Mouse (Mus musculus) hindbrain, embryonic 12.5 days (tissue): Measurements from ENCODE around the gene Gcn1l1. TPM values are rescaled to one million over a fixed set of nuclear protein-coding genes. Genes with fewer than 3 reads are reported as not detected.
"Not testable (repeated sequence)": the region's sequence is repeated elsewhere in the genome, so short reads cannot be mapped to it uniquely, and the experiment has no call there.

ENCODE experiments used
- ATAC-seq: fragments of 200-750 bp; cut with Nextera tagmentation; 2 replicates; pipeline ENCODE4 v1.8.0; 2017; ENCODE audit warnings: moderate TSS enrichment; ENCODE audit not compliant: low FRiP score
- H3K27ac ChIP-seq: fragments of 300-500 bp; sonication (generic); 2 replicates; pipeline ENCODE4 v1.5.1; 2016; ENCODE audit warnings: mild to moderate bottlenecking
- H3K27me3 ChIP-seq: fragments of 300-500 bp; sonication (generic); 2 replicates; pipeline ENCODE4 v1.6.1; 2016; ENCODE audit warnings: mild to moderate bottlenecking
- H3K36me3 ChIP-seq: fragments of 300-500 bp; sonication (generic); 2 replicates; pipeline ENCODE4 v1.6.1; 2016; ENCODE audit warnings: mild to moderate bottlenecking
- H3K4me1 ChIP-seq: fragments of 300-500 bp; sonication (generic); 2 replicates; pipeline ENCODE4 v1.6.1; 2016
- H3K4me2 ChIP-seq: fragments of 300-500 bp; sonication (generic); replicated peaks from 2 replicates; pipeline ENCODE4 v1.6.1; 2016; ENCODE audit warnings: mild to moderate bottlenecking
- H3K4me3 ChIP-seq: fragments of 300-500 bp; sonication (generic); 2 replicates; pipeline ENCODE4 v1.5.1; 2016; ENCODE audit warnings: mild to moderate bottlenecking
- H3K9ac ChIP-seq: fragments of 300-500 bp; sonication (generic); 2 replicates; pipeline ENCODE4 v1.6.1; 2016; ENCODE audit warnings: mild to moderate bottlenecking, moderate library complexity
- H3K9me3 ChIP-seq: fragments of 300-500 bp; sonication (generic); replicated peaks from 2 replicates; pipeline ENCODE4 v1.6.1; 2016; ENCODE audit warnings: mild to moderate bottlenecking
- WGBS: fragments of 180-500 bp; shearing (Covaris S2); methylation state at CpG from one replicate; pipeline ENCODE4 v1.1.7; 2016; 5-methylcytosine and 5-hydroxymethylcytosine counted together
- polyA plus RNA-seq: library from polyadenylated mRNA; unstranded; fragments of >200 nt; fragmentation: Nextera tagmentation; extraction: Ambion mirVana; gene quantifications from 2 replicates; pipeline ENCODE4 v1.2.1, GENCODE M21; 2016

The Gcn1l1 gene
- polyA plus RNA-seq, 1 experiment from 2014 or later: 62.5 TPM

DNA sequence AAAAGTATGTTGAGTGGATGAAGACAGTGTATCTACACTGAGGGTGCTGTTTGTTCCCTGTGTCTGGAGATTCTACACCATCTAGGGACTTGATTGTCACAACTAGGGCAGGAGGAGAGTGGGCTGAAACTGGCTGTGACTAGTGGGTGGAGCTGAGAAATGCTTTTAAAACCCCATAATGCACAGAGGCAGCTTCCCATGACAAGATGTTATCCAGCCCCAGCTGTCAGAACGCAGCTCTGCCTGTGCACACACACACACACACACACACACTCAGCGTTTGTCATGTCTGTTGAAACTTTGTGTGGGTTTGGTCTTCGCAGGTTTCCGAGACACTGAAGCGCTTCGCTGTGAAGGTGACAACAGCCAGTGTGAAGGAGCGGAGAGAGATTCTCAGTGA lies 6.0 kb downstream of the Gcn1l1 start:
- 96% methylated on average over 7 of the region's 7 CpGs for WGBS

DNA sequence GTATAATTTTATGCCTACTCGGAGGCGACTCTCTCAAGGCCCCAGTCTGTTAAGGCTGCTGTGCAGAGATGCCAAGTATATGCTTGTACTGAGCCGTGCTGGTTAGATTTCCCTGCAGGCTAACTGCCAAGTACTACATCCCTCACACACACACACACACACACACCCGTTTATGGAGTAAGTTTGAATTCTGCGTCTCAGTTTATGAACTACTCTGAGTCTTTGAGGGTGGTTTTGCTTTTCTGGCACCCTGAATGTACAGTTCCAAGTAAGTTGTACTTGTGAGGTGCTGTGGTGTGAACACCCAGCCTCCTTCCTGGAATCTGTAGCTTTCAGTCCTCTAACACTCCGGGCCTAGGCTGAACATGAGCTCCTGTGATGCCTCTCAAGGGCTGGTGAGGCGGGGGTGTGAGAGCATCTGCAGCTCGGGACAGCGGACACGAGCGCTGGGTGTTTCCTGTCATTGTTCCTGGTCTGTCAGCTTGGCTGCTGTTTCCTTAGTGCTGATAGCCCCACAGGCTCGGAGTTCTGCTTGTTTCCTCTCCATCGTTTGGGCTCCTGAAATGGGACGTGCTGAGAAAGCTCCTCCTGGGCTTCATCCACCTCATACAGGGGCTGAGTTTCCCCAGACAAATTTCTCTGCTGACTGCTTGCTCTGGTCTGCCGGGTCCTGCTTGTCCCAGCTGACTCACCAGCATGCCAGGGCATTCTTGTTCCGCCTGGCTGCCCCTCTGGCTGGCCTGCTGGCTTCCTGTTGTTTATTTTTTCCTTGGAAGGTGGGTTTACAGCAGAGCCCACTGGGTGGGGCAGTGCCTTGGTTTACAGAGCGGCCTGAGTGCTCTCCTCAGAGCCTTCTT lies 7.9 kb downstream of the Gcn1l1 start:
- Histone ChIP-seq H3K27ac (no peak overlapping the region), H3K9me3 (no peaks in the 10 kb centered on the region)

More for the DNA sequence above, 6.0 kb downstream of the Gcn1l1 start:
- peaks cover 48% of the 10 kb centered on the region for H3K36me3 ChIP-seq
- H3K4me2 ChIP-seq: no peak overlapping the region
- H3K4me1 ChIP-seq: peaks cover 6% of the 10 kb centered on the region
- H3K27me3 ChIP-seq: no peaks in the 10 kb centered on the region
- no peak for ATAC-seq
- no peak overlapping the region for H3K4me3 ChIP-seq
- H3K9me3 ChIP-seq: no peaks in the 10 kb centered on the region
- no peak overlapping the region for H3K27ac ChIP-seq
- H3K9ac ChIP-seq: no peak overlapping the region

DNA sequence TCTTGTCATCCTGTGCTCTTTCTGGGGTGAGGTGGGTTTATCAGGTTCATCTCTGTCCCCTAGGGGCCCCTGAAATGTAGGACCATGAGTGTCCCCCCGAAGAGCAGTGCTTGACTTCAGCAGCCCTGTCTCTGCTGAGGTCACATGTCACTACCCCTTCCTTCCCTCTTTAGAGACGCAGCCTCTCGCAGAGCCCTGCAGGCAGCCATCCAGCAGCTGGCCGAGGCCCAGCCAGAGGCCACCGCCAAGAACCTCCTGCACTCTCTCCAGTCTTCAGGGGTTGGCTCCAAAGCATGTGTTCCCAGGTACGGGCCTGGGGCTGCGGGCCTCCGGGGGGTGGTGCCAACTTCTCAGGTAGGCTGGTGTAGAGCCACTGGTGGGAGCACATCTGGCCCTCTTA lies 9.9 kb downstream of the Gcn1l1 start:
- no peaks in the 10 kb centered on the region for H3K9me3 ChIP-seq
- H3K27ac ChIP-seq: no peak overlapping the region
- H3K36me3 ChIP-seq: peaks cover 85% of the 10 kb centered on the region
- H3K4me2 ChIP-seq: no peak overlapping the region
- no peak overlapping the region for H3K4me3 ChIP-seq
- ATAC-seq: no peak
- H3K27me3 ChIP-seq: no peaks in the 10 kb centered on the region
- no peak overlapping the region for H3K9ac ChIP-seq
- no peaks in the 10 kb centered on the region for H3K4me1 ChIP-seq
- WGBS: 93% methylated on average over 8 of the region's 8 CpGs

More for the DNA sequence above, 7.9 kb downstream of the Gcn1l1 start:
- 67% methylated on average over 17 of the region's 17 CpGs for WGBS
- H3K4me1 ChIP-seq: 0 out of 2 replicates have a peak, but pooled peaks cover 3% of the 10 kb centered on the region
- H3K36me3 ChIP-seq: peaks cover 64% of the 10 kb centered on the region
- H3K27me3 ChIP-seq: no peaks in the 10 kb centered on the region
- no peak overlapping the region for H3K9ac ChIP-seq
- no peak for ATAC-seq
- H3K4me2 ChIP-seq: no peak overlapping the region
- H3K4me3 ChIP-seq: no peak overlapping the region

DNA sequence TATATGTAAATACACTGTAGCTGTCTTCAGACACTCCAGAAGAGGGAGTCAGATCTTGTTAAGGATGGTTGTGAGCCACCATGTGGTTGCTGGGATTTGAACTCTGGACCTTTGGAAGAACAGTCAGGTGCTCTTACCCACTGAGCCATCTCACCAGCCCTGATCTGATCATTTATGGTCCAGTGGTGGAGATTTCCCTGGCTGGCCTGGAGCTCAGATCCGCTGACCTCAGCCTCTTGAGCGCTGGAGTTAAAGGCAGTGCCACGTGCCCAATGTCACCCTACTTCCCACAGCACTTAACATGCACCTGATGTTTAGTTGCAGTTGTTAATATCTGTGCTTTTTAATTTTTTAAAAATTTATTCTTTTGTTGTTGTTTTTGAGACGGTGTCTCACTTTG lies 12.6 kb downstream of the Gcn1l1 start:
- ATAC-seq, H3K4me3 ChIP-seq, H3K27me3 ChIP-seq, H3K4me2 ChIP-seq, H3K9ac ChIP-seq, H3K27ac ChIP-seq, H3K4me1 ChIP-seq: not testable (repeated sequence)
- WGBS: 97% methylated on average over 4 of the region's 4 CpGs
- Histone ChIP-seq H3K9me3 (peaks cover 10% of the 10 kb centered on the region; the same call in 1 of the 2 replicates), H3K36me3 (peaks cover 96% of the 10 kb centered on the region)

DNA sequence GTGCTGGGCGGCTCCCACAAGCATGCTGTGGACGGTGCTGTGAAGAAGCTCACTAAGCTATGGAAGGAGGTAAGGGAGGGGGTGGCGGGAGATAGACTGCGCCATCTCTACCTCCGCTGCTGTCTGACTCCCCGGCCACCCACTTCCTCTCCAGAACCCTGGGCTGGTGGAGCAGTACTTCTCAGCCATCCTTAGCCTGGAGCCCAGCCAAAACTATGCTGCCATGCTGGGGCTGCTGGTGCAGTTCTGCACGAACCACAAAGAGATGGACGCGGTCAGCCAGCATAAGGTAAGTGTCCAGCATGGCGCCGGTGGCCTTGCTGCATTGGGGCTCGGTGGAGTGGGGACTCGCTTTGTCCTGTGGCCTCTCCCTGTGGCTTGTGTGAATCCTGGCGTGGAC lies 13.9 kb downstream of the Gcn1l1 start:
- Histone ChIP-seq H3K27ac (no peak overlapping the region), H3K27me3 (no peaks in the 10 kb centered on the region), H3K4me2 (no peak overlapping the region), H3K36me3 (peaks cover 98% of the 10 kb centered on the region), H3K4me3 (no peak overlapping the region), H3K9ac (no peak overlapping the region), H3K4me1 (no peaks in the 10 kb centered on the region), H3K9me3 (peaks cover 20% of the 10 kb centered on the region; the same call in 1 of the 2 replicates)
- WGBS: 97% methylated on average over 14 of the region's 14 CpGs
- ATAC-seq: no peak

DNA sequence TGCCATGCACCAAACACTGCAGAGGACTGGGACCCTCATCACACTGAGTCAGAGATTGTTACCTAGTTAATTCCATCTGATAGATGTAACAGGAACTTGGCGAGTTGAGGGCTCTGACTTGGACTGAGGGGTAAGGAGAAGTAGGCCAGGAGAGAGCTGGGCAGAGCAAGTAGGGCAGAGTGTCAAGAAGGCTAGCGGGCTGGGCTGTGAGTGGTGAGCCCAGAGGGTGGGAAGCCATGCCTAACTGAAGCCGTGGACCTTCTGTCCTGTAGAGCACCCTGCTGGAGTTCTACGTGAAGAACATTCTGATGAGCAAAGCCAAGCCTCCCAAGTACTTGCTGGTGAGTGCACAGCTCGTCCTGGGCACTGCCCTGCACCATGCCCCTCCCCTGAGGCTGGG lies 14.3 kb downstream of the Gcn1l1 start:
- Histone ChIP-seq H3K27ac (no peak overlapping the region), H3K4me3 (no peak overlapping the region), H3K36me3 (peaks cover 98% of the 10 kb centered on the region), H3K9me3 (peaks cover 20% of the 10 kb centered on the region; the same call in 1 of the 2 replicates), H3K9ac (no peak overlapping the region), H3K4me2 (no peak overlapping the region), H3K4me1 (no peaks in the 10 kb centered on the region), H3K27me3 (no peaks in the 10 kb centered on the region)
- 84% methylated on average over 5 of the region's 5 CpGs for WGBS
- ATAC-seq: no peak

DNA sequence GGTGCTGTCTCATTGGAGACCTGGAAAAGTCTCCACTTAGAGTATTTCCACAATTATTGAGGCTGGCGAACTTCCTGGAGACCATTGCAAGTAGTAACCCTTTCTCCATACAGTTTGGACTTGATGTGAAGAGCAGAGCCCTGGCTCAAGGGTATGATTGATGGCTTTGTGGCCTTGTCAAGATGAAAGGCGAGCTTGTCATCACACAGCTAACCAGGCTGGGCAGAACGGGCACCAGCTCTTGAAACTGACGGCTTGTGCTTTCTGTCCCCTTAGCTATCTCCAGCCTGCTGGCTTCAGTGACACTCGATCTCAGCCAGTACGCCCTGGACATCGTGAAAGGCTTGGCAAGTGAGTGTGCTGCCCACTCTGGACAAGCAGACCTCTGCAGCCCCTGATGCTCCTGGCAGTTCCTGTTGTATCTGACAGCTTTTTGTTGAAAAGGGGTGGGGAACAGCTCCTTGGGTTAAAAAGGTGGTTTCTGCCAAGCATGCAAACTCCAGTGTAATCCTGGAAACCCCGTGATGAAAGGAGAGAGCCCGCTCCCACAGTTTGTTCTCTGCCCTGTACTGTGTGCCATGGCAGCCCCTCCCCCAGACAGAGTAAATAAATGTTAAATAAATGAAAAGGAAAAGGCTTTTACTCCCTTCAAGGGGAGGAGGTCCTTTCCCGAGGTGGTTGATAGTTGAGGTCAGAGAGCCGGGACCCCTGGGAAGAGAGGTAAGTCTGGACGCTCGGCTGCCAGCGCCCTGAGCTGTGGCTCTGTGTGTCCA lies 15.4 kb downstream of the Gcn1l1 start:
- ATAC-seq: no peak
- no peak overlapping the region for H3K9ac ChIP-seq
- 93% methylated on average over 14 of the region's 14 CpGs for WGBS
- peaks cover 20% of the 10 kb centered on the region; the same call in 1 of the 2 replicates for H3K9me3 ChIP-seq
- H3K4me1 ChIP-seq: no peaks in the 10 kb centered on the region
- H3K36me3 ChIP-seq: peaks cover 98% of the 10 kb centered on the region
- H3K4me2 ChIP-seq: no peak overlapping the region
- H3K27me3 ChIP-seq: no peaks in the 10 kb centered on the region
- H3K4me3 ChIP-seq: no peak overlapping the region
- H3K27ac ChIP-seq: no peak overlapping the region

DNA sequence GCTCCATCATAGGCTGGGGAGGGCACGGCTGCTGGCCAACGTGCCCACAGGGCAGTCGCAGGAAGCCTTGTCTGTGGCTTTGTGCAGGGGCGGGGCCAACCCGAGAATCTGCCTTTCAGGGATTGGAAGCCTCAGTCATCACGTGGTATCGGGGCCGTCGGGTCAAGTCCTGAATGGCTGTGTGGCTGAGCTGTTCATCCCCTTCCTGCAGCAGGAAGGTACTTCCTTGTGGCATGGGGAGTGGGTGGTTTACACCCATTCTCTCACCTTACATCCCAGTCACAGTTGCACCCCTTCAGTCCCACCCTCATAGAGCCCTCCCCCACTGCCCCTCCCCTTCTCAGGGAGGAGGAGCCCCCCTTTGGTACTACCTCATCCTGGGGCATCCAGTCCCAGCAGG lies 16.6 kb downstream of the Gcn1l1 start:
- no peaks in the 10 kb centered on the region for H3K4me1 ChIP-seq
- H3K27me3 ChIP-seq: no peaks in the 10 kb centered on the region
- no peak overlapping the region for H3K4me3 ChIP-seq
- H3K27ac ChIP-seq: no peak overlapping the region
- H3K4me2 ChIP-seq: no peak overlapping the region
- H3K36me3 ChIP-seq: peaks cover 98% of the 10 kb centered on the region
- WGBS: 96% methylated on average over 9 of the region's 9 CpGs
- no peak for ATAC-seq
- H3K9me3 ChIP-seq: peaks cover 20% of the 10 kb centered on the region; the same call in 1 of the 2 replicates
- no peak overlapping the region for H3K9ac ChIP-seq

DNA sequence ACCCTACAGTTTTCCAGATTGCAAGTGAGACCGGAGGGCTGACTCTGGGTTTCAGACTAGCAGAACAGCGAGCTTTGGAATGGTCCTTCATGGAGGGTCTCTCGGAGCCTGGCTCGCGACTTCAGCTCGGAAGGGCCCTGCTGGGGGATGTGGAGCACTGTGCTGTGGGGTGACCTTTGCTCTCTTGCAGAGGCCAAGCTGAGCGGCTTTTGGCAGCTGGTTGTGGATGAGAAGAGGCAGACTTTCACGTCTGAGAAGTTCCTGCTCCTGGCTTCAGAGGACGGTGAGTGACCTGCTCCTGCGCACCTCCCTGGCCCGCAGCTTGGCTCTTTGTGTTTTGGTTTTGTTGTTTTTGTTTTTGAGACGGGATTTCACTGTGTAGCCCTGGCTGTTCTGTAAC lies 20.6 kb downstream of the Gcn1l1 start:
- H3K4me3 ChIP-seq: no peak overlapping the region
- peaks cover 20% of the 10 kb centered on the region; the same call in 1 of the 2 replicates for H3K9me3 ChIP-seq
- no peak overlapping the region for H3K27ac ChIP-seq
- H3K4me1 ChIP-seq: no peaks in the 10 kb centered on the region
- 85% methylated on average over 12 of the region's 12 CpGs for WGBS
- no peak for ATAC-seq
- H3K27me3 ChIP-seq: no peaks in the 10 kb centered on the region
- no peak overlapping the region for H3K4me2 ChIP-seq
- peaks cover 96% of the 10 kb centered on the region for H3K36me3 ChIP-seq
- no peak overlapping the region for H3K9ac ChIP-seq

DNA sequence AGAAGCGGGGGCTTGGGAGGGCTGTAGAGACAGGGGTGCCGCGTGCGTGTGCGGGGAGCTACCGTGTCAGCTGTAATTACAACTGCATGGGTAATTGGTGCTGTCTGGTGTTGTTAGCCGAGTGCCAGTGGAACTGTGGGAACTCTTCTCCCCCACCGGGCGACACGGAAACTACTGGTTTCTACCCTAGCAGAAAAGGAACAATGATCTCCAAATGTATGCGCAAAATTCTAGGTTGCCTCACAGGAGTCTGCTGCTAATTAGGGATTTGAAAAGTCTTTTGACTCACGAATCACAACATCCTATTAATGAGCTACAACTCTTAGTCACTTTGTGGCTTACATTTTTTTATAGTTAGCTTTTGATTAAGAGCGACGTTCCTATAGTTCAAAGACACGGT lies 21.1 kb downstream of the Gcn1l1 start:
- no peaks in the 10 kb centered on the region for H3K4me1 ChIP-seq
- no peak overlapping the region for H3K9ac ChIP-seq
- H3K9me3 ChIP-seq: peaks cover 20% of the 10 kb centered on the region; the same call in 1 of the 2 replicates
- H3K4me2 ChIP-seq: no peak overlapping the region
- H3K27me3 ChIP-seq: no peaks in the 10 kb centered on the region
- WGBS: 74% methylated on average over 15 of the region's 15 CpGs
- no peak overlapping the region for H3K4me3 ChIP-seq
- ATAC-seq: no peak
- H3K27ac ChIP-seq: no peak overlapping the region
- H3K36me3 ChIP-seq: peaks cover 96% of the 10 kb centered on the region

DNA sequence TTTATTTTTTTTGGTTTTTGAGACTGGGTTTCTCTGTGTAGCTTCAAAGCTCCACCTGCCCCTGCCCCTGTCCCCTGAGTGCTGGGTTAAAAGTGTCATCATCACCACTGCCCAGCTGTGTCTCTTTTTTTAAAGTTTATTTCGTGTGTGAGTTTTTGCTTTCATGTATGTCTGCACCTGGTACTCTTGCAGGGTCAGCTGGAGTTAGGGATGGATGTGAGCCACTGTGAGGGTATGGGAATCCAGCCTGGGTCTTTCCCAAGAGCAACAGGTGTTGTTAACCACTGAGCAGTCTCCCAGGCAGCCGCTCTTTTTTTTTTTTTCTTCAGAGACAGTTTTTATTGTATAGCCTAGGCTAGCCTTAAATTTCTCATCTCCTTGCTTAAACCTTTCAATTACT lies 21.7 kb downstream of the Gcn1l1 start:
- Histone ChIP-seq H3K9me3 (peaks cover 19% of the 10 kb centered on the region; the same call in 1 of the 2 replicates), H3K36me3 (peaks cover 96% of the 10 kb centered on the region), H3K27ac (no peak overlapping the region), H3K4me1 (no peaks in the 10 kb centered on the region), H3K9ac (no peak overlapping the region), H3K4me3 (no peak overlapping the region), H3K27me3 (no peaks in the 10 kb centered on the region), H3K4me2 (no peak overlapping the region)
- WGBS: 90% methylated on average over 2 of the region's 2 CpGs
- no peak for ATAC-seq

DNA sequence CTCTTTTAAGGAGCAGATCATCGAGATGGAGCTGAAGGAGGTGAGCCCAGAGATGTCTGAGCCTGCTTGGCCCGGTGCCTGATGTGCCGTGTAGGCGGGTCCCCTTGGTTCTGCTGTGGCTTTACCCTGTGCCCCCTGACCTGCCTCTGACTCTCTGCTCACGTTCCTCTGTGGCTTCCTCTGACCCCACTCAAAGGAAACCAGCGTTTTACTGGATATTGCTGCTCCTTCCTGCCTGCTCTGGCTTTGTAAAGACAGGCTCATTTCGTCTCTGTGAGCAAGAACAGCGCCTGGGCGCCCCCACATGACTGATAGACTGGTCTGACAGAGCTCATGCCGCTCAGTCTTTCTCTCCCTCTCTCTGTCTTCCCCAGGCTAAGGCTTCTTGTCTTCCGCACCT lies 26.0 kb downstream of the Gcn1l1 start:
- ATAC-seq: no peak
- peaks cover 96% of the 10 kb centered on the region for H3K36me3 ChIP-seq

More for the DNA sequence above, 26.0 kb downstream of the Gcn1l1 start:
- Histone ChIP-seq H3K4me2 (no peak overlapping the region), H3K27me3 (no peaks in the 10 kb centered on the region), H3K4me3 (no peak overlapping the region), H3K27ac (no peak overlapping the region), H3K4me1 (no peaks in the 10 kb centered on the region), H3K9me3 (no peaks in the 10 kb centered on the region), H3K9ac (no peak overlapping the region)
- 89% methylated on average over 11 of the region's 11 CpGs for WGBS
